Mouse (Mus musculus) limb, embryonic 13.5 days (tissue): ENCODE results near the gene Snx10. TPM values are rescaled to one million over a fixed set of nuclear protein-coding genes. Genes with fewer than 3 reads are reported as not detected.

Experiments
- ATAC-seq: fragments of 200-750 bp; cut with Nextera tagmentation; 2 replicates; pipeline ENCODE4 v1.8.0; 2017; ENCODE audit warnings: low read depth, moderate number of reproducible peaks, moderate TSS enrichment; ENCODE audit not compliant: low FRiP score
- H3K27ac ChIP-seq: fragments of 300-500 bp; sonication (generic); 2 replicates; pipeline ENCODE4 v1.5.1; 2015; ENCODE audit warnings: inconsistent platforms, mild to moderate bottlenecking, moderate library complexity
- H3K27me3 ChIP-seq: fragments of 300-500 bp; sonication (generic); 2 replicates; pipeline ENCODE4 v1.6.1; 2015; ENCODE audit warnings: mild to moderate bottlenecking, inconsistent platforms
- H3K36me3 ChIP-seq: fragments of 300-500 bp; sonication (generic); 2 replicates; pipeline ENCODE4 v1.6.1; 2015; ENCODE audit warnings: inconsistent platforms, mild to moderate bottlenecking, moderate library complexity
- H3K4me1 ChIP-seq: fragments of 300-500 bp; sonication (generic); 2 replicates; pipeline ENCODE4 v1.6.1; 2015; ENCODE audit warnings: inconsistent platforms
- H3K4me2 ChIP-seq: fragments of 300-500 bp; sonication (generic); replicated peaks from 2 replicates; pipeline ENCODE4 v1.6.1; 2015; ENCODE audit warnings: inconsistent platforms, mild to moderate bottlenecking, moderate library complexity
- H3K4me3 ChIP-seq: fragments of 300-500 bp; sonication (generic); 2 replicates; pipeline ENCODE4 v1.5.1; 2015; ENCODE audit warnings: moderate library complexity, mild to moderate bottlenecking, inconsistent platforms
- H3K9ac ChIP-seq: fragments of 300-500 bp; sonication (generic); 2 replicates; pipeline ENCODE4 v1.6.1; 2015; ENCODE audit warnings: mild to moderate bottlenecking, inconsistent platforms
- H3K9me3 ChIP-seq: fragments of 300-500 bp; sonication (generic); 2 replicates; pipeline ENCODE4 v1.6.1; 2016; ENCODE audit warnings: inconsistent platforms
- WGBS: fragments of 180-500 bp; shearing (Covaris S2); methylation state at CpG from one replicate; pipeline ENCODE4 v1.1.7; 2015; 5-methylcytosine and 5-hydroxymethylcytosine counted together
- polyA plus RNA-seq: library from polyadenylated mRNA; unstranded; fragments of >200 nt; fragmentation: Nextera tagmentation; extraction: Ambion mirVana; gene quantifications from 2 replicates; pipeline ENCODE4 v1.2.1, GENCODE M21; 2015

The Snx10 gene
- polyA plus RNA-seq, 1 experiment from 2014 or later, result 15.4 TPM

DNA sequence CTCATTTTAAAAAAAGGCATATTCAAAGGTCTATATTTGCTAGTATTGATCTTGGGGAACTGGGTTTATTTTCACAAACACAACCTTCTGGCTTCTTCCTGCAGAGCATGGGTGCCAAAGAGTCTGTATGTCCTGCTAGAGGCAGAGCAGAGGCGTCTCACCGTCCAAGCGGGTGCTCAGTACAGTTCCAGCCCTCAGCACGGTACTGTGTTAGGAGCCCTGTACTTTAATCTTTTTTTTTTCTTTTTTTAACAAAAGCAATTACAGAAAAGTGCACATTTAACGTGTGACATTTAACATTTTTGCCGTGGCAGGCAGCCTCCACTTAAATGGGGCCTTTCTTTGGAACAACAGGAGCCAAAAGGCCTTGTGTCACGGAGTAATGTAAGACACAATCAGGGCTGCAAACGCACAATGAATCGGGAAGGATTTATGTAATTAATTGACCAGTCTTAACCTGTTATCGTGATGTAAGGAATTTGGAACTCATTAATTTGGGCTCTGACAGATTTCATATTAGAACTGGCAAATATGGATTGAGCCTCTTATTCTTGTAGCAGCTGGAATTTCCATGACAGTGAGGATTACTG, 69.8 kb downstream of the Snx10 start:
- H3K4me3 ChIP-seq, result no peak overlapping the region
- no peak overlapping the region for H3K27ac ChIP-seq
- H3K4me1 ChIP-seq, result peaks cover 16% of the 10 kb centered on the region; the same call in 1 of the 2 replicates

DNA sequence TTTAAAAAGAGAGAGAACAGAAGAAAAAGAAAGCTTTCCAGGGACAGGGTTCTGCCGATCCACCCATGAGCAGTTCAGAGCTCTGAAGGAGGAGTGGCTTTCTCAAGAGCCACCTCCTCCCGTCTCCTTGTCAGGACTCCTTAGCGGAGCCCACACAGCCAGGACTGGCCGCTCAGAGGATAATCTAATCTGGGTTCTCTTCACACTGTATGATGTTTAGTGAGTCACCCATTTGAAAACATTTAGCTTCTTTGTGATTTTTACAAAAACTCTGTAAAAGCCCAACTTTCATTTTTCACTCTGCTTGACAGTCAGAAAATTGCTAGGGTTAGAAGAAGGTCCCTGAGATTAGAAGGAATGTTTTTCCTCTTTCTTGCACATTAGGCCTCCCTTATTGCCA, 70.8 kb downstream of the Snx10 start:
- H3K9me3 ChIP-seq, result no peaks in the 10 kb centered on the region
- ATAC-seq, result no peak
- H3K27ac ChIP-seq, result no peak overlapping the region
- no peak overlapping the region for H3K4me3 ChIP-seq
- WGBS, result 56% methylated on average over 4 of the region's 4 CpGs
- no peaks in the 10 kb centered on the region for H3K27me3 ChIP-seq
- H3K4me2 ChIP-seq, result no peak overlapping the region
- no peaks in the 10 kb centered on the region for H3K36me3 ChIP-seq
- H3K9ac ChIP-seq, result no peak overlapping the region
- peaks cover 10% of the 10 kb centered on the region; the same call in 1 of the 2 replicates for H3K4me1 ChIP-seq

More for the DNA sequence above, 69.8 kb downstream of the Snx10 start:
- Histone ChIP-seq H3K36me3 (no peaks in the 10 kb centered on the region), H3K9ac (no peak overlapping the region), H3K27me3 (no peaks in the 10 kb centered on the region; the same call in 1 of the 2 replicates), H3K4me2 (no peak overlapping the region), H3K9me3 (no peaks in the 10 kb centered on the region)
- ATAC-seq, result no peak
- 59% methylated on average over 10 of the region's 10 CpGs for WGBS

DNA sequence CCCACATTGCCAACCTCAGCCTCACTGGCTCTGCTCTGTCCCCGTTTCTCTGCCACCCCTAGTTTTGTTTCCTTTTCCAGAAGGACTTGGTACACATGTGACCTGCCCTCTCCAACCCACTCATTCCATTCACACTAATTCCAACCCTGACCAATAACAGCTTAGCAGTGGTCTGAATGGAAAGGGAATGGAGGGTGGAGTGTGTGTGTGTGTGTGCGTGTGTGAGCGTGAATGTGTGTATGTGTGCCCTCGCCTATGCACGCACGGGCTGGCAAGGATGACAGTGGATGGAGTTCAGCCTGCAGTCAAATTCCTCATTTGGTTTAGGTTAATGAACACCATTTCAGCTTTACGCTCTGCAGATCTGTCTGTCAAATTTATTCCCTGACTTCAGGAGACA, 74.4 kb downstream of the Snx10 start:
- WGBS, result 76% methylated on average over 7 of the region's 7 CpGs
- H3K27me3 ChIP-seq, result no peaks in the 10 kb centered on the region
- no peaks in the 10 kb centered on the region for H3K9me3 ChIP-seq
- no peak for ATAC-seq
- H3K4me3 ChIP-seq, result no peak overlapping the region
- H3K9ac ChIP-seq, result no peak overlapping the region
- no peaks in the 10 kb centered on the region for H3K36me3 ChIP-seq
- no peak overlapping the region for H3K27ac ChIP-seq
- H3K4me2 ChIP-seq, result no peak overlapping the region
- H3K4me1 ChIP-seq, result no peaks in the 10 kb centered on the region

DNA sequence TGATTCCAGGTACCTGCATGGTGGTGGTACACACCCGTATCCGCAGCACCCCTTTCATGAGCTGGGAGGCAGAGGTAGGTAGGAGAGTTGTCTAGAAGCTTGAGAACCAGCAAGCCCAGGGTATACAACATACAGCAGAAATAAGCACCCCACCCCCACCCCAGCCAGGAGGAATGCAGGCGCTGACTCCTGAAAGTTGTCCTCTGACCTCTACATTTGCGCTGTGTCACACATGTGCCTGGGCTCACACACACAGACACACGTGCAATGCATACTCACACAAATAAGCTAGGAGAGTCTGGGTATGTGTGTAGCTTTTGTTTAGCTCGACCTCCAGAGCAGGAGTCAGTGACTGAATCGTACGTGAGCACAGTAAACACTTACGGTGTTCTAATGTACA, 76.7 kb downstream of the Snx10 start:
- Histone ChIP-seq H3K4me2 (no peak overlapping the region), H3K27ac (no peak overlapping the region), H3K27me3 (no peaks in the 10 kb centered on the region), H3K4me3 (no peak overlapping the region), H3K4me1 (no peaks in the 10 kb centered on the region), H3K9me3 (no peaks in the 10 kb centered on the region), H3K9ac (no peak overlapping the region), H3K36me3 (no peaks in the 10 kb centered on the region)
- no peak for ATAC-seq
- WGBS, result 76% methylated on average over 9 of the region's 9 CpGs

DNA sequence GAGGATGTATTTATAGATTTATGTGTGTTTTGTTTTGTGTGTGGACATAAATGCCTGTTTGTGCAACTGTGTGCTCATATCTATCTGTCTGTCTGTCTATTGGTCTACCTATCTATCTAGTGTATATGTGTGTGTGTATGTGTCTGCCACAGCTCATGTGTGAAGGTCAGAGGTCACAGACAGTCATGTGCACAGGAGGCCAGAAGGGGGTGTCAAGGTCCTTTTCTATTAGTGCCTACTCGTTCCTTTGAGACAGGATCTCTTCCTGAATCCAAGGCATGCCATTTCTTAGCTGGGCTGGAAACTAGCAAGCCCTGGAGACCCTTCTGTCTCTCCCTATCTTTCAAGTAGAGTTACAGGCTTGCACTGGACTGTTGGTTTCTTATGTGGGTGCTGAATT, 78.6 kb downstream of the Snx10 start:
- no peaks in the 10 kb centered on the region for H3K4me1 ChIP-seq
- no peak for ATAC-seq
- no peaks in the 10 kb centered on the region for H3K9me3 ChIP-seq
- H3K27me3 ChIP-seq, result no peaks in the 10 kb centered on the region
- H3K4me3 ChIP-seq, result no peak overlapping the region
- WGBS, result 69% methylated on average over 1 of the region's 1 CpGs
- H3K27ac ChIP-seq, result no peak overlapping the region
- no peak overlapping the region for H3K4me2 ChIP-seq
- no peaks in the 10 kb centered on the region for H3K36me3 ChIP-seq
- no peak overlapping the region for H3K9ac ChIP-seq

DNA sequence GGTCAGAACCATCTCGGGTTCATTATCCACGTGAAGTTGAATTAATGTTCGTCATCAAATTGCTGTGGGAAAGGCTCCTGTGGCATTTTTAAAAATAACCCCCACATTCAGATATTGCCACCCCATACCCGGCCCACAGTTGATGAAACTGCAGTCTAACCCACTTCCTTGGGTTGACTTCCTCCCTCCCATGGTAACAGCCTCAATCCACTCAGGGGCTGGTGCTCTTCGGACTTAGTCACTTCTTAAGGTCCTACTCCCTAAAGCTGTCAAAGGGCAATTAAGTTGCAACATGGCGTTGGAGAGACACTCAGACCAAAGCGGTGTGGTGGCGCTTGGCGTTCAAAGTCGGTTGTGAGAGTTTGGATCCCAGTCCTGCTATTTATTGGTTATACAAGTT, 80.0 kb downstream of the Snx10 start:
- no peaks in the 10 kb centered on the region for H3K4me1 ChIP-seq
- H3K27ac ChIP-seq, result no peak overlapping the region
- no peak overlapping the region for H3K9ac ChIP-seq
- no peaks in the 10 kb centered on the region for H3K36me3 ChIP-seq
- H3K9me3 ChIP-seq, result no peaks in the 10 kb centered on the region
- no peak overlapping the region for H3K4me3 ChIP-seq
- no peaks in the 10 kb centered on the region for H3K27me3 ChIP-seq
- 81% methylated on average over 10 of the region's 10 CpGs for WGBS
- no peak for ATAC-seq
- H3K4me2 ChIP-seq, result no peak overlapping the region

DNA sequence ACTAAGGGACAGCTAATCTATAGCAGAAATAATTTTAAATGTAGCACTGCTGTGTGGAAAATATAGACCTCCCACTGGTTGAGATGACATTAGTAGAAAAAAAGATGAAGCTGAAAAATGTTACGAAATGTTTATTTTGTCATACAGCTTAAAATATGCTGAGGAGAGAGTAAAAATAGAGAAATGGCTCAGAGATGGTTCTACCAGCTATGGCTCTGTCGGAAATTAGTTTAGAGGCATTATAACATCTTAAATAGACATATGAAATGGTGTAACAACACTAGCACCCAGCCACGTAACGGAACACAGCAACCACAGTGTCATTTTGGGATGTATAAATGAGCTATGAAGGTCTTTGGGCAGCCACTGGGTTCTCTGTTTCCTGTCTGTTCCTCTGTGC, 82.5 kb downstream of the Snx10 start:
- no peaks in the 10 kb centered on the region for H3K9me3 ChIP-seq
- no peaks in the 10 kb centered on the region for H3K36me3 ChIP-seq
- no peak overlapping the region for H3K4me2 ChIP-seq
- H3K9ac ChIP-seq, result no peak overlapping the region
- H3K27me3 ChIP-seq, result 0 out of 2 replicates have a peak, but pooled peaks cover 4% of the 10 kb centered on the region
- H3K27ac ChIP-seq, result no peak overlapping the region
- ATAC-seq, result no peak
- 88% methylated on average over 4 of the region's 4 CpGs for WGBS
- no peaks in the 10 kb centered on the region for H3K4me1 ChIP-seq
- no peak overlapping the region for H3K4me3 ChIP-seq

DNA sequence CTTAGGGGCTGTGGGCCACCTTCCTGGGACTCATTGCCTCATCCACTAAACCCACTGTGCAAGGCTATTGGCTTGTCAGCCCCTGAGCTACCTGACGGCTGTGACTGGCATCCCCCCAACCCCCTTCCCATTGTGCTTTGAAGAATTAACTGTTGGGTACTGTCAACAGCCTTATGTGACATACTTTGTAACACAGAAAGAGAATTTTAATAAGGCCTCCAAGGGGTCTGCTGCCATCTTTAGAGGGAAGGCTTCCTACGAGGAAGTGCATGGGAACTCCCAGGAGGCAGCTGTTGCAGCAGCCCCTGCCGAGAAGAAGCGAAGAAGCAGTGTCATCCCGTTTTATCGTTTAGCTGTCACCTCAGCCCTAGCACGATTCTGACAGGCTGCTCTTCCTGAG, 83.1 kb downstream of the Snx10 start:
- no peak overlapping the region for H3K27ac ChIP-seq
- H3K9me3 ChIP-seq, result no peaks in the 10 kb centered on the region
- no peaks in the 10 kb centered on the region for H3K4me1 ChIP-seq
- 0 out of 2 replicates have a peak, but pooled peaks cover 8% of the 10 kb centered on the region for H3K27me3 ChIP-seq
- no peak overlapping the region for H3K4me3 ChIP-seq
- no peaks in the 10 kb centered on the region for H3K36me3 ChIP-seq
- 24% methylated on average over 7 of the region's 7 CpGs for WGBS
- ATAC-seq, result no peak
- H3K9ac ChIP-seq, result no peak overlapping the region
- H3K4me2 ChIP-seq, result no peak overlapping the region

DNA sequence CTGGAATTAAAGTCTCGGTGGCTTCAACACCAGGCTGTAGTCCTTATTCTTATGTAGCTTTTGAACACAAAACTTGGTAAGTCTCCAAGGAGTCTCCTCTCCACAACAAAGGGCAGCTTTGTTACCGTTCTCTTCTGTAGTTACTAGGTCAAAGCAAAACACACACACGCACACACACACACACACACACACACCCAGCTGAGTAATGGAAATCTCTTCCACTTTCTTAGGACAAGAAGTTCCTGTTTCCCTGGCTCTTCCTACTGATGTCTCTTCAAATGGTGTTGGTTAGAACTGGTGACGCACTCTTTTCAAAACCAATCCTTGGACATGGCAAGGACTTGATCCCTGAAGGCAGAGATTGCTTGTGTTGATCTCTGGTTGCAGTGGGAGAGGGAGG, 87.9 kb downstream of the Snx10 start:
- H3K27me3 ChIP-seq, result peaks cover 13% of the 10 kb centered on the region; the same call in 1 of the 2 replicates
- H3K27ac ChIP-seq, result no peak overlapping the region
- no peak overlapping the region for H3K4me3 ChIP-seq
- no peak for ATAC-seq
- no peak overlapping the region for H3K9ac ChIP-seq
- H3K4me2 ChIP-seq, result no peak overlapping the region
- 85% methylated on average over 4 of the region's 4 CpGs for WGBS
- H3K36me3 ChIP-seq, result no peaks in the 10 kb centered on the region
- H3K9me3 ChIP-seq, result no peaks in the 10 kb centered on the region
- H3K4me1 ChIP-seq, result peaks cover 5% of the 10 kb centered on the region; the same call in 1 of the 2 replicates

DNA sequence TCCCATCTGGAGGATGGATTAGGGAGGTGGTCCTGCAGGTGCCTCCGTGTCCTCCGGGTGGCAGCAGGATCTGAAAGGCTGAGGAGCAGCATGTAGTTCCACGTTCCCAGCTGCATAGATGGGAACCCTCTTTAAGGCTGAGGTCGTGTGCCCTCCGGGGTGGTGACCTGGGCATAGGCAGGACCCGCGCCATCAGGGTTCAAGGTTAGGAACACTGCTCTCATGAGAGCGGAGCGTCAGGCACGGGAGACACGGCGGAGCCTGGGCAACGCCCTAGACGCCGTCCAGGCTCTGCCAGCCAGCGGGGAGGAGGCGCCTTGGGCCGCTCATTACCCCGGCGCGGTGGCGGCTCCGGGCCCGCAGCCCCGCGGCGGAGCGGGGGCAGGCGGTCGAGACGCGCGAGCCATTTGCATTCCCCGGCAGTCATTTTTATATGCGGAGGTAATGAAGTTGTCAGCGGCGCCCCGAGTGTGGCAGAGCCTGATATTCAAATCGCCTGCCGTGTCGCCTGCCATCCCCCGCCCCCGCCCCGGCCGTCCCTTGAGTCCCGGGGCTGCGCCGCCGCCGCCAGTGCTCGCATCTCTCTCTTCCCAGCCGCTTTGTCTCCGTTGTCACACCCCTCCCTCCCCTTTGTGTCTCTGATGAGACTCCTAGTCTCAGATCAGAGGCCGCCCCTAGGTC, 88.8 kb downstream of the Snx10 start:
- H3K9me3 ChIP-seq, result no peaks in the 10 kb centered on the region
- peaks cover 13% of the 10 kb centered on the region; the same call in 1 of the 2 replicates for H3K27me3 ChIP-seq
- H3K36me3 ChIP-seq, result no peaks in the 10 kb centered on the region
- peaks cover 5% of the 10 kb centered on the region; the same call in 1 of the 2 replicates for H3K4me1 ChIP-seq
- no peak overlapping the region for H3K27ac ChIP-seq
- WGBS, result under 1% methylated on average over 54 of the region's 54 CpGs
- peak; percentile 77 for ATAC-seq
- peak overlapping the region; percentile 61 for H3K4me3 ChIP-seq
- peak overlapping the region; percentile 70 for H3K9ac ChIP-seq
- peak overlapping the region; percentile 95 for H3K4me2 ChIP-seq

DNA sequence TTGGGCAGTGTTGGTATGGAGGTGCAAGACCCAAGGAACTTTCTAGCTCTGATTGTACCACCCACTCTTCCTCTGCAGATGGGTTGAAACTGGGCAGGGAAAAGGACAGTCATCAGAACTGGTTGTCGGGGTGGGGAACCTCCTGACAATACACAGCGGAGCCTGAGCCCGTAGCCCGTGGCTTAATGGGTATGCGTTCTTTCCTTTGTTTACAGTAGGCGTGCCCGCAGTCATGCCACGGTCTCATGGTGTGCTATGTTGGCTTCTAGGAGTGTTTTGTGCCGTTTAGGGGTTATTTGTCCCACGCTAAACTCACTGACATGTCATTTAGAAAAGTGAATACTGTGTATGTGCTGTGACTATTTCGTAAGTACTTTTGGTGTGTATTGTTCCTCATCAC, 90.0 kb downstream of the Snx10 start:
- Histone ChIP-seq H3K36me3 (no peaks in the 10 kb centered on the region), H3K9ac (no peak overlapping the region), H3K4me2 (no peak overlapping the region), H3K4me1 (peaks cover 5% of the 10 kb centered on the region; the same call in 1 of the 2 replicates), H3K27me3 (peaks cover 13% of the 10 kb centered on the region; the same call in 1 of the 2 replicates), H3K9me3 (no peaks in the 10 kb centered on the region), H3K4me3 (no peak overlapping the region), H3K27ac (no peak overlapping the region)
- no peak for ATAC-seq
- 83% methylated on average over 11 of the region's 11 CpGs for WGBS

DNA sequence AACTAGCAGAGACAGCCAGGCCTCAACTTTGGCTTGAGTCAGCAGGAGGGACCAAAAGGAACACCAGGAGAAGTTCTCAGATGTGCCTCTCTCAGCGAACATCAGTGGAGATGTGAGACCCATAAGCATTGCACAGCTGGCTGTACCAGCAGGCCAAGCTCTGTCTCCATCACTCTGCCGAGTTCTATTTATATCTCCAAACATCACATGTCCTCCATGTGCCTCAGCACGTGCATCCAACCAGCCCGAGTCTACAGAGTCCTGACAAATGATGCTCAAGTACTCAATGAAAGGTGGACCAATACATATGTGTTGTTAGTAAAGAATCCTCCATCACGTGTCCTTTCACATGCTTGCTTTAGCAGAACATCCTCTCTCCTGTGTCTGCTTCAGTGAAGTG, 103.1 kb downstream of the Snx10 start:
- no peak for ATAC-seq
- 88% methylated on average over 5 of the region's 5 CpGs for WGBS
- Histone ChIP-seq H3K4me3 (no peak overlapping the region), H3K9ac (no peak overlapping the region), H3K36me3 (no peaks in the 10 kb centered on the region), H3K4me1 (no peaks in the 10 kb centered on the region), H3K27me3 (no peaks in the 10 kb centered on the region), H3K4me2 (no peak overlapping the region), H3K27ac (no peak overlapping the region), H3K9me3 (no peaks in the 10 kb centered on the region)

DNA sequence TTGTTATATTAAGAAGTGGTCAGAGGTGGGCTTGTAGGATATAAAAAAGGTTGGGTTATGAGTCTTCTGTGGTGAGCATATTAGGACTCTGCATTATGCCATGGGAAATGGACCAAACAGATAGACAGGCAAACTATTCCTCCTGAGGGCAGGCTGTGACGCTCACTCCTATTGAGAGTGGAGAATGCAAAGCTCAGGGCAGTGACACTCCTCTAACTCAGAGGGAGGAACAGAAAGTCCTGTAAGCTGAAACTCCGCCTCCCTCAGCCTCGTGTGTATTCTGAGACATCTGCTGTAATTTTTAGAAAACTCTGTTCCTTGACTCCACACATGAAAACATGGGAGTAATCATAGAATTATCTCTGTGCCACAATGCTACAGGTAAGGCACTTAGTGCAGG, 106.0 kb downstream of the Snx10 start:
- Histone ChIP-seq H3K4me2 (no peak overlapping the region), H3K4me3 (no peak overlapping the region), H3K27ac (no peak overlapping the region), H3K27me3 (no peaks in the 10 kb centered on the region), H3K9me3 (no peaks in the 10 kb centered on the region), H3K36me3 (no peaks in the 10 kb centered on the region), H3K9ac (no peak overlapping the region), H3K4me1 (no peaks in the 10 kb centered on the region)
- 54% methylated on average over 3 of the region's 3 CpGs for WGBS
- ATAC-seq, result no peak
